In the genomic region with DNA sequence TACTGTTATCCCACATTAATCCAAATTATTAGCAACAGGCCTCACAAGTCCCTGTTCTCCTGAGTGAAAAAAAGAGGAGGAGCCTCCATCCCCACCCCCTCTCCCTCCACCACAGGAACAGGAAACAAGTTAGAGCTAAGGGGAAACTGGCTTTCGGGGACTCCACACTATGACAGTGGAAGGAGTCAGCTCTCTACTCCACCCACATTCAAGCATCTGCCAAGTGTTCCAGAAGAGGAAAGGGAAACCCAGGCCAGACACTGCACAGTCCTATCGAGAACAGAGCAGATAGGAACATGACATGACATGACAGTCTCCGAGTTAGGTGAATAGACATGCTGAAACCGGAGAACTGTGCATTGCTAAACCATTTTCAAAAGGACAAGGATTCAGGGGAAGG, we compare ENCODE assay signal across 8 mouse cellular contexts.
DNase-seq lines count a peak whose midpoint lies in the region; ATAC-seq and TF ChIP-seq lines count a peak whose summit lies in the region.
"Had no signal": no experiment of that assay in that cellular context is flagged by ENCODE, and none has a peak within 500 bp of the region (broad histone marks: within the 10 kb centered on the region; RNA-seq: fewer than 3 reads in every experiment).

No protein-coding gene starts in this region.

- peaks cover 72% of the 10 kb centered on the region for H3K4me1 ChIP-seq in G1E (ENCODE audit: insufficient read depth, low read depth, low read length)
- H3K4me1 ChIP-seq in midbrain, embryonic 11.5 days (ENCODE audit: control insufficient read depth, insufficient read depth, low read length) = no peaks in the 10 kb centered on the region

- no peak overlapping the region for H3K4me3 ChIP-seq in G1E (ENCODE audit: low read depth, low read length)
- no peak overlapping the region for H3K4me3 ChIP-seq in midbrain, embryonic 11.5 days (ENCODE audit: low read depth, low read length)

- DNase-seq in G1E (ENCODE audit: low spot score) = no peak
- DNase-seq in adipocyte (ENCODE audit: low spot score) = peak; percentile 73
- peak; percentile 87 to 92 for DNase-seq in heart, adult 9 months (ENCODE audit: low spot score in 2 of 2)
- peak; percentile 25 to 37 for DNase-seq in left cerebral cortex, postnatal 14 days (ENCODE audit: low spot score in 2 of 2)
- DNase-seq in midbrain, embryonic 11.5 days (ENCODE audit: low spot score, missing footprints) = no peak
- no peak for DNase-seq in embryo, embryonic 10.5 days (ENCODE audit: low spot score)

- H3K27me3 ChIP-seq in G1E (ENCODE audit: insufficient read depth, low read length) = no peaks in the 10 kb centered on the region
- no peaks in the 10 kb centered on the region for H3K27me3 ChIP-seq in midbrain, embryonic 11.5 days (ENCODE audit: control insufficient read depth, insufficient read depth, low read length)

- 49% methylated on average over 4 of the region's 4 CpGs for WGBS in midbrain, embryonic 11.5 days

- H3K27ac ChIP-seq in midbrain, embryonic 11.5 days (ENCODE audit: low read depth, low read length) = no peak overlapping the region
- H3K27ac ChIP-seq: liver, embryonic 14.5 days had no signal

- H3K9ac ChIP-seq in midbrain, embryonic 11.5 days (ENCODE audit: low read length) = no peak overlapping the region
- H3K9ac ChIP-seq: liver, embryonic 14.5 days had no signal

- ATAC-seq in G1E (ENCODE audit: extremely low read depth, insufficient number of reproducible peaks, low FRiP score, poor library complexity, severe bottlenecking) = peak; percentile 80
- ATAC-seq in monocyte, adult 5-6 weeks (replicated peaks; ENCODE audit: insufficient number of reproducible peaks, low FRiP score, low TSS enrichment, poor library complexity, severe bottlenecking) = peak; percentile 59; the same call in 1 of the 2 replicates
- ATAC-seq in midbrain, embryonic 11.5 days (ENCODE audit: low FRiP score) = no peak

- intact Hi-C loops in left cerebral cortex, postnatal 14 days (cut with DNase I) = no loop called here

- no peak overlapping the region for H3K4me2 ChIP-seq in midbrain, embryonic 11.5 days

- peaks cover 61% of the 10 kb centered on the region for H3K36me3 ChIP-seq in G1E (replicated peaks)
- no peaks in the 10 kb centered on the region for H3K36me3 ChIP-seq in midbrain, embryonic 11.5 days (ENCODE audit: control insufficient read depth, insufficient read depth, low read length)

- H3K9me3 ChIP-seq in G1E (replicated peaks) = no peaks in the 10 kb centered on the region
- H3K9me3 ChIP-seq in midbrain, embryonic 11.5 days (ENCODE audit: control insufficient read depth, low read length) = no peaks in the 10 kb centered on the region

- TF ChIP-seq CTCF in G1E (IDR thresholded peaks at IDR 0.05; ENCODE audit: low read depth, low read length) = no peak

Comparison
In these comparisons a context has a peak if more than half of its experiments do, and no peak if none do; other contexts are left out.
1. DNase-seq: peak in adipocyte (single experiment), heart, adult 9 months (2 of 2) and left cerebral cortex, postnatal 14 days (2 of 2); none in G1E (single experiment), midbrain, embryonic 11.5 days (single experiment) and embryo, embryonic 10.5 days (single experiment).